Mouse (Mus musculus) CH12F3 (cell line): Measurements from ENCODE around the gene Styxl1.

ENCODE experiments used
- in situ Hi-C: fragments of 300-500 bp; cut with MboI; formaldehyde crosslinking; loops from 2 replicates; pipeline ENCODE4 v1.14.3; 2020; ENCODE audit warnings: low sequenced_read_pairs

Gene Styxl1

GRCm38 (mm10) chr5:135777796-135778470 is at the start of gene Styxl1:
Gene Styxl1, minus strand, starts transcription at chr5:135778385.
- in situ Hi-C loops = no loop called here

- in situ Hi-C loops = no loop called here
These were observed 48.0 kb upstream of the Styxl1 start for GRCm38 (mm10) chr5:135826225-135826624.

GRCm38 (mm10) chr5:135824517-135824916 is 46.3 kb upstream of the Styxl1 start:
- in situ Hi-C loops = no loop called here

GRCm38 (mm10) chr5:135822316-135822944 is 44.2 kb upstream of the Styxl1 start:
- in situ Hi-C loops = no loop called here

- in situ Hi-C loops = no loop called here
These were observed 40.3 kb upstream of the Styxl1 start for GRCm38 (mm10) chr5:135818491-135818890.

GRCm38 (mm10) chr5:135812991-135813390 is 34.8 kb upstream of the Styxl1 start:
- in situ Hi-C loops = no loop called here

- in situ Hi-C loops = no loop called here
These were observed 29.1 kb upstream of the Styxl1 start for GRCm38 (mm10) chr5:135807263-135807637.

- in situ Hi-C loops = no loop called here
These were observed 28.5 kb upstream of the Styxl1 start, which contains the start of gene Srrm3 for GRCm38 (mm10) chr5:135806555-135807262. Gene Srrm3, plus strand, starts transcription at chr5:135806890.

GRCm38 (mm10) chr5:135804735-135805134 is 26.6 kb upstream of the Styxl1 start:
- in situ Hi-C loops = no loop called here

- in situ Hi-C loops = no loop called here
These were observed 25.5 kb upstream of the Styxl1 start for GRCm38 (mm10) chr5:135803676-135804075.

- in situ Hi-C loops = no loop called here
These were observed 24.9 kb upstream of the Styxl1 start for GRCm38 (mm10) chr5:135803135-135803534.

- in situ Hi-C loops = no loop called here
These were observed 24.5 kb upstream of the Styxl1 start for GRCm38 (mm10) chr5:135802641-135803040.

- in situ Hi-C loops = no loop called here
These were observed 22.7 kb upstream of the Styxl1 start for GRCm38 (mm10) chr5:135800927-135801326.

GRCm38 (mm10) chr5:135799746-135800145 is 21.6 kb upstream of the Styxl1 start:
- in situ Hi-C loops = no loop called here

- in situ Hi-C loops = no loop called here
These were observed 16.6 kb upstream of the Styxl1 start for GRCm38 (mm10) chr5:135794859-135795181.

GRCm38 (mm10) chr5:135793996-135794858 is 16.0 kb upstream of the Styxl1 start:
- in situ Hi-C loops = no loop called here

GRCm38 (mm10) chr5:135782901-135783300 is 4.7 kb upstream of the Styxl1 start:
- in situ Hi-C loops = no loop called here

- in situ Hi-C loops = no loop called here
These were observed 2.1 kb upstream of the Styxl1 start for GRCm38 (mm10) chr5:135780331-135780730.

- in situ Hi-C loops = no loop called here
These were observed 573 bp upstream of the Styxl1 start, which contains the start of gene Mdh2 for GRCm38 (mm10) chr5:135778471-135779445. Gene Mdh2, plus strand, starts transcription at chr5:135778480.

GRCm38 (mm10) chr5:135776546-135776945 is 1.6 kb downstream of the Styxl1 start:
- in situ Hi-C loops = no loop called here
